Mouse (Mus musculus) kidney, postnatal 10 days (tissue): ENCODE measurements around the gene Anln.
A peak's percentile ranks its signal among the peaks of the same experiment; 100 is the strongest.
"Not testable (repeated sequence)": the region's sequence is repeated elsewhere in the genome, so short reads cannot be mapped to it uniquely, and the experiment has no call there.

Experiments
- DNase-seq: peaks from one replicate; pipeline ENCODE4 v3.0.0; 2021; ENCODE audit warnings: mixed read lengths

Gene Anln

GRCm38 (mm10) chr9:22314066-22314465 is 74.9 kb downstream of the Anln start:
- DNase-seq, result no peak

- no peak for DNase-seq
Observed at GRCm38 (mm10) chr9:22313218-22313617, 75.8 kb downstream of the Anln start.

DNA sequence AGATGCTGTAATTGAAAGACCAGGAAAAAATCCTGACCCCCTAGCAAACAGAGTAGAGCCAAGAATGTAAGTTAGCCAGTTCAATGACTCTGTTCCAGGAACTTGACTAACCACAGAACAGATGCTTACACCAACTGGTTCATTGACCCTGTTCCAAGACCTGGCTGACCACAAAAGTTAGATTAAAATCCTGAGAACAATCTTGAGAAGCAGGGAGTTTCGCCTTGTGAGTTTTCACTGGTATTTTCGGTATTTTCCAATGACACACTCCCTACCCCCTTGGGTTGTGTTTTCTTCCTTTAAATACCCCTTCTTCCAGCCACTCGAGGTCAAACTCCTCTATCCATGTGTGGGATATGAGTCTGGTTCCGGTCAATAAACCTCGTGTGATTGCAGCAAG is 79.3 kb downstream of the Anln start:
- no peak for DNase-seq

- not testable (repeated sequence) for DNase-seq
Observed at GRCm38 (mm10) chr9:22307920-22308262, 81.1 kb downstream of the Anln start.

GRCm38 (mm10) chr9:22307156-22307919 is 81.7 kb downstream of the Anln start, which contains the start of gene Zfp810:
Zfp810 (minus strand) TSS chr9:22307648.
- peak; percentile 96 for DNase-seq

GRCm38 (mm10) chr9:22306726-22307125 is 82.3 kb downstream of the Anln start:
- peak; percentile 20 for DNase-seq

DNA sequence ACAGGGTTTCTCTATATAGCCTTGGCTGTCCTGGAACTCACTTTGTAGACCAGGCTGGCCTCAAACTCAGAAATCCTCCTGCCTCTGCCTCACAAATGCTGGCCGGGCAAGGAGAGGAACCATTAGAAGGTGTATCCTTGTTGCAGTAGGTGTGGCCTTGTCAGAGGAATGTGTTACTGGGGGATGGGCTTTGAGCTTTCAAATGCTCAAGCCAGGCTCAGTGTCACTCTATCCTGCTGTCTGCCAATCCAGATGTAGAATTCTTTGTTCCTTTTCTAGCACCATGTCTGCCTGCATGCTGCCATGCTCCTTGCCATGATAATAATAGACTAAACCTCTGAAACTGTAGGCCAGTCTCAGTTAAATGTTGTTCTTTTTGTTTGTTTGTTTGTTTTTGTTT is 86.8 kb downstream of the Anln start:
- no peak for DNase-seq
